Mouse (Mus musculus): Measurements from ENCODE around the gene Gamt.

GRCm38 (mm10) chr10:80239791-80240190 lies 21.0 kb downstream of the Gamt start:
- no peak for TF ChIP-seq CTCF (IDR thresholded peaks at IDR 0.05)
- TF ChIP-seq POLR2A (IDR thresholded peaks at IDR 0.05; ENCODE audit: insufficient read depth, low read depth, low read length) = no peak
